Mouse (Mus musculus) limb, embryonic 13.5 days (tissue): ENCODE data around the gene Arr3. TPM values are rescaled to one million over a fixed set of nuclear protein-coding genes. Genes with fewer than 3 reads are reported as not detected.
A peak's percentile ranks its signal among the peaks of the same experiment; 100 is the strongest.

Experiments used
- ATAC-seq: fragments of 200-750 bp; cut with Nextera tagmentation; 2 replicates; pipeline ENCODE4 v1.8.0; 2017; ENCODE audit warnings: low read depth, moderate number of reproducible peaks, moderate TSS enrichment; ENCODE audit not compliant: low FRiP score
- H3K27ac ChIP-seq: fragments of 300-500 bp; sonication (generic); 2 replicates; pipeline ENCODE4 v1.5.1; 2015; ENCODE audit warnings: inconsistent platforms, mild to moderate bottlenecking, moderate library complexity
- H3K27me3 ChIP-seq: fragments of 300-500 bp; sonication (generic); 2 replicates; pipeline ENCODE4 v1.6.1; 2015; ENCODE audit warnings: mild to moderate bottlenecking, inconsistent platforms
- H3K36me3 ChIP-seq: fragments of 300-500 bp; sonication (generic); 2 replicates; pipeline ENCODE4 v1.6.1; 2015; ENCODE audit warnings: inconsistent platforms, mild to moderate bottlenecking, moderate library complexity
- H3K4me1 ChIP-seq: fragments of 300-500 bp; sonication (generic); 2 replicates; pipeline ENCODE4 v1.6.1; 2015; ENCODE audit warnings: inconsistent platforms
- H3K4me2 ChIP-seq: fragments of 300-500 bp; sonication (generic); replicated peaks from 2 replicates; pipeline ENCODE4 v1.6.1; 2015; ENCODE audit warnings: inconsistent platforms, mild to moderate bottlenecking, moderate library complexity
- H3K4me3 ChIP-seq: fragments of 300-500 bp; sonication (generic); 2 replicates; pipeline ENCODE4 v1.5.1; 2015; ENCODE audit warnings: moderate library complexity, mild to moderate bottlenecking, inconsistent platforms
- H3K9ac ChIP-seq: fragments of 300-500 bp; sonication (generic); 2 replicates; pipeline ENCODE4 v1.6.1; 2015; ENCODE audit warnings: mild to moderate bottlenecking, inconsistent platforms
- H3K9me3 ChIP-seq: fragments of 300-500 bp; sonication (generic); 2 replicates; pipeline ENCODE4 v1.6.1; 2016; ENCODE audit warnings: inconsistent platforms
- WGBS: fragments of 180-500 bp; shearing (Covaris S2); methylation state at CpG from one replicate; pipeline ENCODE4 v1.1.7; 2015; 5-methylcytosine and 5-hydroxymethylcytosine counted together
- polyA plus RNA-seq: library from polyadenylated mRNA; unstranded; fragments of >200 nt; fragmentation: Nextera tagmentation; extraction: Ambion mirVana; gene quantifications from 2 replicates; pipeline ENCODE4 v1.2.1, GENCODE M21; 2015

The Arr3 gene
- polyA plus RNA-seq, 1 experiment from 2014 or later, result not detected

DNA sequence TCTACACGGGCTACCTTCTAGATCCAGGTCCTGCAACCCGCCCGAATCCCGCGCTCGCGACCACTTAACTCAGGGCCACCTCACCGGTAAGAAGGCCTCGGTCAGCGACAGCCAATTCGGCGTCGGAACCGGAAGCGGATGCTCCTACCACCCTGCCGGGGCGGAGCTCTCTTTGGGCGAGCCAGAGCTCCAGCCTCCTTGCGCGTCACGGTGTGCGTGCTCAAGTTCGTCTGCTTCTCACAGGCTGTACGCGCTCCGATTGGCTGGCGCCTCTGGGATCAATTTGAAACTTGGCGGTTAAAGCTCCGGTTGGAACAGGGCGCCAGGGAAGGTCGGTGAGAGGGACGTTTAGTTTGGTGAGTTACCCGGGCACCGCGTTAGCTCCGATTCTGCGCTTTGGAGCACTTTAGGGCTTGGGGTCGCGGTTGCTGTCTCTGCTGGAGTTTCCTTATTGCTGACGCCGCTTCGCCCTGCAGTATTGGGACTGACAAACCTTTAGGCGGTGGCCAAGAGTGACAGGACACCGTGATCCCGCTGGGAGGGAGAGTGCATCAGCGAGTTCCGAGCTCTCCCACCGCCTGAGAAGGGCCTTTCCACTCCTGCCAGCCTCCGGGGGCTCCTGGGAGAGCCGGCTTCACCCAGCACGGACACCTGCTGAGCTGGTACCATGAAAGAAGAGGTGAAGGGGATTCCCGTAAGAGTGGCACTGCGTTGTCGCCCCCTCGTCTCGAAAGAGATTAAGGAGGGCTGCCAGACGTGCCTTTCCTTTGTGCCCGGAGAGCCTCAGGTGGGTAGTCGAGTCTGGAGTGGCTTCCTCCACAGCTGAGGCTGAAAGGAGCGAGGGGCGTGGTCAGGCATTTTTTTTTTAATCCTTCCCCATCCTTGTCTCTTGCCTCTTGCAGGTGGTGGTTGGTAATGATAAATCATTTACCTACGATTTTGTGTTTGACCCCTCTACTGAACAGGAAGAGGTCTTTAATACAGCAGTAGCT is 20.8 kb downstream of the Arr3 start, which contains the start of gene Pdzd11:
Gene Pdzd11, minus strand, starts transcription at position 767 of the 992 bp plus-strand sequence.
- H3K4me2 ChIP-seq, result peak within 1 kb of the TSS; percentile 77
- H3K27ac ChIP-seq, result peak within 1 kb of the TSS; percentile 74
- H3K4me3 ChIP-seq, result peak within 1 kb of the TSS; percentile 61
- ATAC-seq, result peak; percentile 100
- peak within 1 kb of the TSS; percentile 69 for H3K9ac ChIP-seq
- no peaks in the 10 kb centered on the region for H3K9me3 ChIP-seq
- H3K36me3 ChIP-seq, result peaks cover 9% of the 10 kb centered on the region; the same call in 1 of the 2 replicates
- WGBS, result 17% methylated on average over 62 of the region's 62 CpGs
- H3K4me1 ChIP-seq, result no peaks in the 10 kb centered on the region; the same call in 1 of the 2 replicates
- H3K27me3 ChIP-seq, result peaks cover 8% of the 10 kb centered on the region

DNA sequence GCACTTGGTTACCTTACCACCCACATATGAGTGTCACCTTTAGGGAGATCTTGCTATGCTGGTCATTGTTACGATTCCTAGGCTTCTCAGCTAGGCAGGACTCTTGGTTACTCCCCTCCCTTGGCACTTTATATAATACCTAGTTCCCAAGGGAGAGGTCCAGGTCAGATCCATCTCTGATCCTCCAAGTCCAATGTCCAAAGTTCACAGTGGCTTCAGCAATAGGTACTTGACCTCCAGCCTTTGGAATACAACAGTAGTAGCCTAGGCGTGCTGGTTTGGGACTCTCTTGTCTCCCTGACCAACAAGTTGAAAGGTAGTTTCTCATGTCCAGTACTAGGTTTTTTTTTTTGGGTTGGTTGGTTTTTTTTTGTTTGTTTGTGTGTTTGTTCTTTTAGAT is 23.8 kb downstream of the Arr3 start:
- Histone ChIP-seq H3K4me1 (no peaks in the 10 kb centered on the region; the same call in 1 of the 2 replicates), H3K9me3 (no peaks in the 10 kb centered on the region), H3K9ac (no peak overlapping the region), H3K4me3 (no peak overlapping the region), H3K4me2 (no peak overlapping the region), H3K27ac (no peak overlapping the region), H3K36me3 (no peaks in the 10 kb centered on the region; the same call in 1 of the 2 replicates), H3K27me3 (peaks cover 8% of the 10 kb centered on the region)
- WGBS, result 84% methylated on average over 2 of the region's 2 CpGs
- ATAC-seq, result no peak

- ATAC-seq, result no peak
- H3K4me1 ChIP-seq, result no peaks in the 10 kb centered on the region
- no peaks in the 10 kb centered on the region for H3K9me3 ChIP-seq
- H3K4me3 ChIP-seq, result no peak overlapping the region
- H3K36me3 ChIP-seq, result peaks cover 9% of the 10 kb centered on the region
- no peak overlapping the region for H3K9ac ChIP-seq
- WGBS, result 95% methylated on average over 8 of the region's 8 CpGs
- no peaks in the 10 kb centered on the region for H3K27me3 ChIP-seq
- no peak overlapping the region for H3K4me2 ChIP-seq
- no peak overlapping the region for H3K27ac ChIP-seq
Measured at GRCm38 (mm10) chrX:100638477-100638876, 33.2 kb downstream of the Arr3 start.

DNA sequence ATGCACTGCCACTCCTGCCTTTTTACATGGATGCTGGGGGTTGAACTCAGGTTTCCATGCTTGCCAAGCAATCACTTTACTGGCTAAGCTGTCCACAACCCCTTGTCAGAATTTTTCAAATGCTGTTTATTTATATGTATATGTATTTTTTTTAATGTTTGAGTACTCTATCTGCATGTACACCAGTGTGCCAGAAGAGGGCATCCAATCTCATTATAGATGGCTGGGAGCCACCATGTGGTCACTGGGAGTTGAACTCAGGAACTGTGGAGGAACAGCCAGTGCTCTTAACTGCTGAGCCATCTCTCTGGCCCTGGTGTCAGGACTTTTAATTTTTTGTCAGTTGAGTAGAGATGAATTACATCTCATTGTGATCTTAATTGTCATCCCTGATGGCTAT is 47.6 kb downstream of the Arr3 start:
- no peaks in the 10 kb centered on the region; the same call in 1 of the 2 replicates for H3K36me3 ChIP-seq
- ATAC-seq, result no peak
- H3K4me3 ChIP-seq, result no peak overlapping the region
- H3K4me2 ChIP-seq, result no peak overlapping the region
- H3K9me3 ChIP-seq, result no peaks in the 10 kb centered on the region
- H3K4me1 ChIP-seq, result no peaks in the 10 kb centered on the region
- H3K27me3 ChIP-seq, result peaks cover 3% of the 10 kb centered on the region; the same call in 1 of the 2 replicates
- H3K27ac ChIP-seq, result no peak overlapping the region
- H3K9ac ChIP-seq, result no peak overlapping the region

DNA sequence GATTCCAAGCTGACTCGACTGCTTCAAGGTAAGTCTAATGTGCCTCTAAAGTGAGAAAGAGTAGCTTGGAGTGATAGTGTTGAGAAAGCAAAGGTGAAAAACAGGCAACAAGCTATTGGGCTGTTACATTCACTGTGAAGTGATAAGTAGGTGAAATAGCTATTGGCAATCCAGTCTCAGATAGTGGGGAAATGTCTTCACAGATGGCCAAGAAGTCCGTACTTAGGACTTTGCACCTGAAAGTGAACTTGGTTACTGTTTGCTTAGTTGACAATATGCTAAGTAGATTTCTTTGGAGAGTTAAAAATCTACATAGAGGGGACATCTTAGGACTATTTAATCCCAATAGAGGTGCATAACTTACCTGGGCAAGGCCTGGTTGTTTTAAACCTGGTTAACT is 59.5 kb downstream of the Arr3 start:
- no peaks in the 10 kb centered on the region for H3K4me1 ChIP-seq
- H3K4me2 ChIP-seq, result no peak overlapping the region
- no peaks in the 10 kb centered on the region for H3K9me3 ChIP-seq
- WGBS, result 94% methylated on average over 2 of the region's 2 CpGs
- no peaks in the 10 kb centered on the region; the same call in 1 of the 2 replicates for H3K27me3 ChIP-seq
- H3K36me3 ChIP-seq, result no peaks in the 10 kb centered on the region
- no peak overlapping the region for H3K27ac ChIP-seq
- no peak overlapping the region for H3K4me3 ChIP-seq
- H3K9ac ChIP-seq, result no peak overlapping the region
- no peak for ATAC-seq

Other genes with a start within 250 kb of the Arr3 start
- gene Otud6a, start 176.5 kb upstream of the Arr3 start, polyA plus RNA-seq, result not detected in 2 replicates
- 0.77 and 0.89 TPM in 2 replicates for gene Awat2, start 162.8 kb upstream of the Arr3 start, polyA plus RNA-seq
- 37.2 and 40.7 TPM in 2 replicates for gene Igbp1, start 111.2 kb upstream of the Arr3 start, polyA plus RNA-seq
- gene Dgat2l6, start 80.7 kb upstream of the Arr3 start, polyA plus RNA-seq, result not detected in 2 replicates
- not detected in 2 replicates for gene Awat1, start 33.2 kb upstream of the Arr3 start, polyA plus RNA-seq
- not detected in 2 replicates for gene P2ry4, start 10.6 kb upstream of the Arr3 start, polyA plus RNA-seq
- 29.4 and 30.7 TPM in 2 replicates for gene Kif4, start 20.2 kb downstream of the Arr3 start, polyA plus RNA-seq
- gene Pdzd11, start 21.1 kb downstream of the Arr3 start, polyA plus RNA-seq, result 118 and 124 TPM in 2 replicates
- 2.7 and 3.3 TPM in 2 replicates for gene Gdpd2, start 124.4 kb downstream of the Arr3 start, polyA plus RNA-seq
- gene Dlg3, start 162.2 kb downstream of the Arr3 start, polyA plus RNA-seq, result 4.9 and 5.4 TPM in 2 replicates